Mouse (Mus musculus) heart, adult 2 months (tissue): ENCODE measurements at regions not wholly inside any gene's neighbourhood (a gene's known extent, or its start where the extent isn't known, plus 50 kb on each side); places are given as distances from the start of the nearest gene placed in this dataset.

Experiments used
- CTCF ChIP-seq: fragments of 200-600 bp; IDR thresholded peaks from 2 replicates; pipeline ENCODE4 v1.8.1; 2022; ENCODE audit warnings: antibody characterized with exemption, mild to moderate bottlenecking, moderate library complexity
- EP300 ChIP-seq: fragments of 200-500 bp; IDR thresholded peaks from 2 replicates; pipeline ENCODE4 v1.6.1; 2011; ENCODE audit warnings: low read depth, low read length, control low read depth; ENCODE audit not compliant: insufficient read depth

DNA sequence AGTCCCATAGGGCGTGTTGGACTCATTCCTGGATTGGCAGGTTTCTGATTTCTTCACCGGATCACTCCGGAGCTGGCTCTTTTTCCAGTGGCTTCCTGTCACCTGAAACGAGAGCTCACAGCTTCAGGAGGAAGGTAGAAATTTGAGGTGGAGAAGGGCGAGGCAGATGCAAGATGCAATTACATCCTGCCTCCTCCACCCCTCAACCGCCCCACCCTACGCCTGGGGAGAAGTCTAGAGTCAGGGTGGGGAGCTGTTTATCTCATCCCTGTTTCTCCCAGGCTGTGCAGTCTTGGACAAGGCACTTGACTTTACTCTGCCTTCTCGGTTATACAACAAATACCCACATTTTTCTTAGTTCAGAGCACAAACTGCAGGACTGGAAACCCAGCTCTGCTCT lies 302.8 kb upstream of the Klf3 start:
- TF ChIP-seq CTCF (no peak), EP300 (no peak)
